Mouse (Mus musculus) liver, embryonic 11.5 days (tissue): Measurements from ENCODE around the gene Arl8a. TPM values are rescaled to one million over a fixed set of nuclear protein-coding genes. Genes with fewer than 3 reads are reported as not detected.
"Not testable (repeated sequence)": the region's sequence is repeated elsewhere in the genome, so short reads cannot be mapped to it uniquely, and the experiment has no call there.

ENCODE experiments used
- ATAC-seq: fragments of 200-750 bp; cut with Nextera tagmentation; replicated peaks from 2 replicates; pipeline ENCODE4 v1.8.0; 2017; ENCODE audit warnings: moderate number of reproducible peaks, mild to moderate bottlenecking, moderate TSS enrichment, moderate library complexity; ENCODE audit not compliant: low FRiP score
- DNase-seq: peaks from one replicate; pipeline ENCODE4 v3.0.0-alpha.2; 2017; ENCODE audit warnings: low spot score
- H3K27ac ChIP-seq: fragments of 300-500 bp; sonication (generic); 2 replicates; pipeline ENCODE4 v1.5.1; 2014; ENCODE audit warnings: mild to moderate bottlenecking, low read depth, low read length, control low read depth
- H3K27me3 ChIP-seq: fragments of 300-500 bp; sonication (generic); replicated peaks from 2 replicates; pipeline ENCODE4 v1.6.1; 2014; ENCODE audit warnings: low read length, mixed read lengths; ENCODE audit not compliant: control insufficient read depth, insufficient read depth
- H3K36me3 ChIP-seq: fragments of 300-500 bp; sonication (generic); 2 replicates; pipeline ENCODE4 v1.6.1; 2014; ENCODE audit warnings: mild to moderate bottlenecking, low read length, moderate library complexity, mixed read lengths; ENCODE audit not compliant: control insufficient read depth, insufficient read depth
- H3K4me1 ChIP-seq: fragments of 300-500 bp; sonication (generic); replicated peaks from 2 replicates; pipeline ENCODE4 v1.6.1; 2014; ENCODE audit warnings: low read length, mixed read lengths; ENCODE audit not compliant: control insufficient read depth, insufficient read depth
- H3K4me2 ChIP-seq: fragments of 300-500 bp; sonication (generic); 2 replicates; pipeline ENCODE4 v1.6.1; 2014; ENCODE audit warnings: mild to moderate bottlenecking, control low read depth, moderate library complexity
- H3K4me3 ChIP-seq: fragments of 300-500 bp; sonication (generic); 2 replicates; pipeline ENCODE4 v1.5.1; 2014; ENCODE audit warnings: low read depth, low read length, control low read depth
- H3K9ac ChIP-seq: fragments of 300-500 bp; sonication (generic); 2 replicates; pipeline ENCODE4 v1.6.1; 2014; ENCODE audit warnings: low read depth, low read length, control low read depth
- H3K9me3 ChIP-seq: fragments of 300-500 bp; sonication (generic); 2 replicates; pipeline ENCODE4 v1.6.1; 2016; ENCODE audit warnings: low read length, inconsistent platforms, mixed read lengths; ENCODE audit not compliant: control insufficient read depth
- WGBS: fragments of 180-500 bp; shearing (Covaris S2); extraction: QIAGEN DNeasy Blood & Tissue Kit; methylation state at CpG from one replicate; pipeline ENCODE4 v1.1.7; 2014; 5-methylcytosine and 5-hydroxymethylcytosine counted together
- polyA plus RNA-seq: library from polyadenylated mRNA; unstranded; fragments of >200 nt; fragmentation: Nextera tagmentation; extraction: Ambion mirVana; gene quantifications from 2 replicates; pipeline ENCODE4 v1.2.1, GENCODE M21; 2014

Arl8a gene
- polyA plus RNA-seq, 1 experiment from 2014 or later, result 28.7 TPM

DNA sequence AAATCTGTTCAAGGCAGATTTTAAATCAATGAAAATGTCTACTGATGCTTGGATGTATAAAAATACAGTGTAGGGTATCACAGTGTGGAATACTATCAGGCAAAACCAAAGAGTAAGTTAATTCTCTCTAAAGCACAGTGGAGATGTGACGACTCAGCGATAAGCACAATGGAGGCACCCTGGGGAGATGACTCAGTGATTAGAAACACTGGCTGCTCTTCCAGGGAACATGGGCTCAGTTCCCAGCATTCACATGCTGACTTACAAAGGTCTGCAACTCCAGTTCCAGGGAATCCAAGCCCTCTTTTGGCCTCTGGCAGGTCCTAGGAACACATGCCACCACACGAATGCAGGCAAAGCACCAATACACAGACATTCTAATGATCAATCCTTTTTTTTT lies 41.6 kb downstream of the Arl8a start:
- no peak overlapping the region for H3K9ac ChIP-seq
- H3K9me3 ChIP-seq, result no peaks in the 10 kb centered on the region
- peaks cover 2% of the 10 kb centered on the region; the same call in 1 of the 2 replicates for H3K4me1 ChIP-seq
- WGBS, result 45% methylated on average over 3 of the region's 3 CpGs
- H3K4me3 ChIP-seq, result no peak overlapping the region
- DNase-seq (no peak), ATAC-seq (no peak)
- no peak overlapping the region for H3K27ac ChIP-seq
- H3K27me3 ChIP-seq, result peaks cover 4% of the 10 kb centered on the region; the same call in 1 of the 2 replicates
- no peak overlapping the region for H3K4me2 ChIP-seq
- no peaks in the 10 kb centered on the region for H3K36me3 ChIP-seq

DNA sequence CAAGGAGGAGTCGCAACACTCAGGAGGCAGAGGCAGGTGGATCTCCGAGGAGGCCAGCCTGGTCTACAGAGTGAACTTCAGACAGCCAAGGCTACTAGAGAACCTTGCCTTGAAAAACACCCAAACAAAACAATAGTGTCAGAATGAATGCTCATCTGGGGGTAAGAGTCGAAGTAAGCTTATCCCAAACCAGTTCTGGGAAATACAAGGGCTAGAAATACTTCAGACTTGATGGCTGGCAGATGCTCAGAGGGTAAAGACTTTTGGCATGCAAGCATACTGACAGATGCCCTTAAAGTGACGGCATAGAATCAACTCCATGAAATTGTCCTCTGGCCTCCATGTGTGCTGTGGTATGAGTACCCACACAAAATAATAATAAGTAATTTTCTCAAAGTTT lies 42.6 kb downstream of the Arl8a start:
- ATAC-seq, result no peak
- Histone ChIP-seq H3K27me3 (peaks cover 4% of the 10 kb centered on the region; the same call in 1 of the 2 replicates), H3K9me3 (no peaks in the 10 kb centered on the region), H3K4me2 (no peak overlapping the region), H3K9ac (no peak overlapping the region), H3K27ac (no peak overlapping the region), H3K4me3 (no peak overlapping the region), H3K4me1 (no peaks in the 10 kb centered on the region), H3K36me3 (no peaks in the 10 kb centered on the region)
- 82% methylated on average over 4 of the region's 4 CpGs for WGBS
- no peak for DNase-seq

DNA sequence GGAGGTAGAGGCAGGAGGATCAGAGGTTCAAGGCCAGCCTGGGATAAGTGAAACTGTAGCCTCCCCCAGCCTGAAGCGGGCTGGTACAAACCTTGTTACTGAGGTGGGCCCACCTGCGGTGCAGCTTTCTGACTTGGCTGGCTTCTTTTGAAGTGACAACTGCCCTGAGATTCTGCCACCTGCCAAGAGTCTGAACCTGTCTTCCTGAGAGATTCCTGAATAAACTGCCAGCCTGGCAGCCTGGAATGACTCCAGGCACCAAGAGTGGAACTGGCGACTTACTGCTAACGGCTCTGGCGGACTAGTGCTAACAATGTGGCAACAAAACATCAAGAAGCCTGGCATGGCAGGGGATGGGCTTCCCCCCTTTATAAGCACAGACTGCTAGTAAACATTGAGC lies 47.7 kb downstream of the Arl8a start:
- H3K36me3 ChIP-seq, H3K27ac ChIP-seq, H3K9me3 ChIP-seq, H3K4me2 ChIP-seq, H3K4me3 ChIP-seq, DNase-seq, ATAC-seq, H3K27me3 ChIP-seq, H3K9ac ChIP-seq, H3K4me1 ChIP-seq: not testable (repeated sequence)
- 78% methylated on average over 5 of the region's 5 CpGs for WGBS

DNA sequence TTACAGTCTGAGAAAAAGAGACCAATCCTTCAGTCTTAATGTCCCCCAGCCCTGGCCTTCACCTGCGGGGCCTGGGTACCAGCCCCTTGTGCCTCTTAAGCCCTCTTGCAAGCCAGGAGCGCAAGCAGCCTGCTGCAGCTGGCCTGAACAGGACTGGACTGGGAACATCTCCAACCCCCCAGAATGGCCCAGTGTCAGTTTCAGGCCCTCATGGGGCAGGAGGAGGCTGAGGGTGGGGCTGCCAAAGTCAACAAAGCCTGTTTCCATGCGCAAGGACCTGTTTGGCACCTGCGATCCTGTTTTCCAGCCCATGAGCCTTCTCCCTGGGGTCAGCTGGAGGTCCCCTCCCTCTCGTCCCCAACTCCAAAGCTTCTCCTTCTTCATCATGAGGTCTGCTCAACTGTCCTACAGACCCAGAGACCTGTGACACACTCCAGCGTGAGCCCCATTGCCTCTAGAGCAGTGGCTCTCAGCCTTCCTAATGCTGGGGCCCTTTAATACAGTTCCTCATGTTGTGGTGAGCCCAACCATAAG lies 49.4 kb downstream of the Arl8a start:
- H3K4me1 ChIP-seq, result peaks cover 10% of the 10 kb centered on the region
- no peak overlapping the region for H3K4me3 ChIP-seq
- no peaks in the 10 kb centered on the region for H3K9me3 ChIP-seq
- H3K27me3 ChIP-seq, result peaks cover 3% of the 10 kb centered on the region; the same call in 1 of the 2 replicates
- no peak overlapping the region for H3K9ac ChIP-seq
- 86% methylated on average over 6 of the region's 6 CpGs for WGBS
- DNase-seq (no peak), ATAC-seq (no peak)
- H3K36me3 ChIP-seq, result no peaks in the 10 kb centered on the region
- no peak overlapping the region for H3K27ac ChIP-seq
- H3K4me2 ChIP-seq, result no peak overlapping the region

DNA sequence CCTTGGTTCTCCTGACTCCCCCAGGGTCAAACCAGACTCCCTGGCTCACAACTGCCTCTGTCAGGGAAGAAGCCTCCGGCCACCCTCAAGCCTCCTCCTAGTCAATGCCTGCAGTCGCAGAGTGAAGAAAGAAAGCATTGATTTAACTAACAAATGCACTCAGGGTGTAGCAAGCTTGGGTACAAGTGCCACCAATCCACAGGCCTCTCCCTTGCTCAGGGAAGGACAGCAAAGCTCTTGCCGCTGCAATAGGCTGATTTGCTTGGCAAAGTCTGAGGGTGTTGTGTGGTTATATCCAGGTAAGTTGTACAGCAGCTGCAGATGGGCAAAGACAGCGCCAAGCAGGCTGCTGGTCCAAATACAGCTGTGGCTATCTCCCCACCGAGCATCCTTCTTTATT lies 51.8 kb downstream of the Arl8a start:
- Histone ChIP-seq H3K9me3 (no peaks in the 10 kb centered on the region), H3K4me3 (no peak overlapping the region), H3K27ac (no peak overlapping the region), H3K4me1 (peaks cover 11% of the 10 kb centered on the region), H3K36me3 (no peaks in the 10 kb centered on the region), H3K4me2 (no peak overlapping the region), H3K27me3 (peaks cover 3% of the 10 kb centered on the region; the same call in 1 of the 2 replicates), H3K9ac (no peak overlapping the region)
- ATAC-seq (no peak), DNase-seq (no peak)
- 63% methylated on average over 5 of the region's 5 CpGs for WGBS

DNA sequence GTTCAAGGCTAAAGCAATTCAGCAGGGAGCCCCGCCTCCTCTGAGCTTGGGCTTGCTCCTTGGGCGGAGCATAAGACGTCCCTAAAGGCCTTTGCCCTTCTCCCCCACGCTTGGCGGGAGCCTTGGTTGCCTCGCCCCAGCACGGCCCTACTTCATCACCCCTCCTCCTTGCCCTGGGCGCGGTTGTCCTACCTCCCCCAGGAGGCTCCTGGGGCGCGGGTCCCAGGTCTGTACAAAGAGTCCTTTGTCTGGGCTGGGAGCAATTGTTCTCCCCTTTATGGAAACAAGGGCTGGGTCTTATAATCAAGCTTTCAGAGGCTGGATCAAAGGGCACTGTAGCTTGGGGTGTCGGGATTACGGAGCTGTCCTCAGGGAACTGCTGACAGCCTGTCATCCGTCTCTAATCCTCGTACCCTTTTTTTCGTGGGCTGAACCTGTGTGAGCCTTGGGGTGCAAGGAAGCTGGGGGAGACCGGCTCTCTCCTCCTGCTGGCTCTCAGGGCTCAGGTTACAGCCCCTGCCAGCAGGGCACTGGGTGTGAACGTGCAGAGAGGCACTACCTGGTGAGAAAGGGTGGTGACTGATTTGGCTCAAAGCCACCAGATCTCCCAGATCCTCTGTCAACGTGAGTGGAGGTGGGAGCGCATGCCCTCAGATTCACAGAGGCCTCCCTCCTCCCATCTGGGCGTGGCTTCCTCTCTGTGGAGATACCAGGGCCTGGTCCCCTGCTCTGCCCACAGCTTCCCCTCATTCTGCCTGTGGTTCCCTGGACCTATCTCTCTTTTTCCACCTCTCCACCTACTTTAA lies 52.6 kb downstream of the Arl8a start:
- H3K4me2 ChIP-seq, result peak overlapping the region; percentile 56
- WGBS, result 6% methylated on average over 21 of the region's 21 CpGs
- DNase-seq, result peak; percentile 33
- no peak overlapping the region for H3K9ac ChIP-seq
- no peaks in the 10 kb centered on the region for H3K36me3 ChIP-seq
- peak; percentile 54; the same call in 1 of the 2 replicates for ATAC-seq
- no peak overlapping the region for H3K27ac ChIP-seq
- peaks cover 16% of the 10 kb centered on the region for H3K4me1 ChIP-seq
- no peak overlapping the region for H3K4me3 ChIP-seq
- H3K9me3 ChIP-seq, result no peaks in the 10 kb centered on the region
- H3K27me3 ChIP-seq, result peaks cover 3% of the 10 kb centered on the region; the same call in 1 of the 2 replicates

DNA sequence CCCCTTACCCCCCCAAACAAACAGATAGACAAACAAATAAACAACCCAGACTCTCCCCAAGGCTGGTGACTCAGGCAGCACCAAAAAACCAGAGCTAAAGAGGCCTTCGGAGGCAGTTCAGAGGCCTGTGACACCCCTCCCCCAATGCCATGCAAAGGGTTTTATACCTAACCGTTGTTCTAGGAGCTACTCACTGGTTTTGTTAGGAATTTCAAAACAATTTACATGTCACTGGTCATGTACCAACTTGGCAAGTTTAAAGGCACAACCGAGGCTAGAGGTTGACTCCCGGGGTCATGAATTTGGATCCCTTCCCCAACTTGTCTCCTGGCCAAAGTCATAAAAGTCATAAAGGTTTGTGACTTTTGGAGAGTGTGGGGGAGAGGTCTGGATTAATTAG lies 53.8 kb downstream of the Arl8a start:
- no peaks in the 10 kb centered on the region for H3K36me3 ChIP-seq
- H3K4me2 ChIP-seq, result no peak overlapping the region
- H3K4me3 ChIP-seq, result no peak overlapping the region
- no peak overlapping the region for H3K9ac ChIP-seq
- ATAC-seq (no peak), DNase-seq (no peak)
- no peak overlapping the region for H3K27ac ChIP-seq
- WGBS, result 83% methylated on average over 4 of the region's 4 CpGs
- H3K4me1 ChIP-seq, result peaks cover 28% of the 10 kb centered on the region
- H3K9me3 ChIP-seq, result no peaks in the 10 kb centered on the region
- H3K27me3 ChIP-seq, result peaks cover 3% of the 10 kb centered on the region; the same call in 1 of the 2 replicates

DNA sequence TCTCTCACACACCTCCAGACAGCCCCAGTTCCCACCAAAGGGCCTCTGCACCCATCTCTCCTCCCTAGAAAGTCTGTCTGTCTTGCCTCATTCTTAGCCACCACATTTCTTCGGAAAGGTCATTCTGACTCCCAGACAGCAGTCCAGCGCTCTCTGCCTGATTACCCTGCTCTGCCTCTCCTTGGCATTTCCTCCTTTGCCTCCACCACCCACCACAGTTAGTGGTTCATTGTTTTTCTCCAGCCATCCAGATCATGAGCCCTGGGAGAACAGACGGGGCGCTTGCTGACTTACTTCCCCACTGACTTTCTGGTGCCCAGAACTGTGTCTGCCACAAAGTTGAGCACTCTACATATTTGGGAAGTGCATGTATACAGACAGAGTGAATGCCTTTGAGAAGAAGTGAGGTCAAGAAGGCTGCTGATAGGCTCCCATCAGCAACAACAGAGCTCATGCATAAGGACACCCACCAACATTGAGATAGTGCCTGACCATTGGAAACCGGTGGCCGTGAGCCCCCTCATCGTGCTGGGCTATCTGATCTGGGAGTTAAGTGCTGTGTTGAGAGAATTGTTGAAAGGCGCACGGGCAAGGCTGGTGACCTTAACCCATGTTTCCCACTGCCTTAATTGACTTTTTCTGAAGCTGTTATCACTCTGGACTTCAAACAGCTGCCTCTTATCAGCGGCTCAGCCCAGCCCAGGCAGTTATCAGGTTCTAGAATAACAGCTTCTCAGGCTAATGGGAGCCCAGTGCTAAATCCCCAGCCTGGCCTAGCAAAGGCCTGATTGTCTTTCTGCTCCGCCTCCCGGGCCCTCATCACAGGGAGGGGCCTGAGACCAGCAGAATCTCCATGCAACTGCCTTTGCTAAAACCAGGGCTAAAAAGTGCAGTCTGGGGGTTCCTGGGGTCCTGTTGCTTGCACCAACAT lies 57.8 kb downstream of the Arl8a start:
- H3K36me3 ChIP-seq, result no peaks in the 10 kb centered on the region
- H3K9ac ChIP-seq, result no peak overlapping the region
- 0 out of 2 replicates have a peak, but pooled peaks cover 3% of the 10 kb centered on the region for H3K27me3 ChIP-seq
- H3K4me3 ChIP-seq, result no peak overlapping the region
- peak overlapping the region; percentile 40 for H3K4me2 ChIP-seq
- DNase-seq (peak; percentile 61), ATAC-seq (peak; percentile 92)
- H3K27ac ChIP-seq, result no peak overlapping the region
- no peaks in the 10 kb centered on the region for H3K9me3 ChIP-seq
- WGBS, result 21% methylated on average over 12 of the region's 12 CpGs
- peaks cover 27% of the 10 kb centered on the region for H3K4me1 ChIP-seq
